Mouse (Mus musculus) ES-E14 (cell line): ENCODE measurements around the gene Pde8a.

ENCODE experiments used
- HCFC1 ChIP-seq: IDR thresholded peaks from 2 replicates; pipeline ENCODE4 v1.6.1; 2012; ENCODE audit warnings: low read length, inconsistent platforms, borderline replicate concordance; ENCODE audit not compliant: insufficient read depth
- MAFK ChIP-seq: IDR thresholded peaks from 2 replicates; pipeline ENCODE4 v1.6.1; 2014; ENCODE audit warnings: mild to moderate bottlenecking, low read depth, low read length, inconsistent platforms; ENCODE audit not compliant: insufficient read depth
- ZNF384 ChIP-seq: IDR thresholded peaks from 2 replicates; pipeline ENCODE4 v1.6.1; 2012; ENCODE audit warnings: low read depth, low read length, inconsistent platforms

DNA sequence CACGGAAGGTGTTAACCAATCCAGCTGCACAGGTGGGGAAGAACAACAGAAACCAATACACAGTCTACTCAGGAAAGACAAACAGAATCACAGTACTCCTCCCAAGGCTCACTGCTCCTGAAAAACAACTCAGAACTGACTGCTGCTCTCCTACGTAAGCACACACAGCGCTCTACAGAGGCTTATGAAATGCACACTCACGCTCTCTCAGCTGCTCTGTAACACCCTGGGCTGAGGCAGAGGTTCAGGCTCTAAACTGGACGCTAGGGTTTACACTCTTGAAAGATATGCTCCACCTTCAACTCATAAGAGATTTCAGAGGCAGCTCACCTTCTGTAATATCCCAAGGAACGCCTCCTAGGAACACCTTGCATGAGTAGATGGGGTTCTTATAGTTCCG lies 143.6 kb downstream of the Pde8a start:
- TF ChIP-seq MAFK = no peak
- TF ChIP-seq ZNF384 = no peak
- TF ChIP-seq HCFC1 = no peak
